Mouse (Mus musculus) layer of hippocampus, adult 11-12 months (tissue): Measurements from ENCODE around the gene Aatk.

Experiments used
- DNase-seq: peaks from one replicate; pipeline ENCODE4 v3.0.0; 2022; ENCODE audit warnings: low spot score

Gene Aatk

DNA sequence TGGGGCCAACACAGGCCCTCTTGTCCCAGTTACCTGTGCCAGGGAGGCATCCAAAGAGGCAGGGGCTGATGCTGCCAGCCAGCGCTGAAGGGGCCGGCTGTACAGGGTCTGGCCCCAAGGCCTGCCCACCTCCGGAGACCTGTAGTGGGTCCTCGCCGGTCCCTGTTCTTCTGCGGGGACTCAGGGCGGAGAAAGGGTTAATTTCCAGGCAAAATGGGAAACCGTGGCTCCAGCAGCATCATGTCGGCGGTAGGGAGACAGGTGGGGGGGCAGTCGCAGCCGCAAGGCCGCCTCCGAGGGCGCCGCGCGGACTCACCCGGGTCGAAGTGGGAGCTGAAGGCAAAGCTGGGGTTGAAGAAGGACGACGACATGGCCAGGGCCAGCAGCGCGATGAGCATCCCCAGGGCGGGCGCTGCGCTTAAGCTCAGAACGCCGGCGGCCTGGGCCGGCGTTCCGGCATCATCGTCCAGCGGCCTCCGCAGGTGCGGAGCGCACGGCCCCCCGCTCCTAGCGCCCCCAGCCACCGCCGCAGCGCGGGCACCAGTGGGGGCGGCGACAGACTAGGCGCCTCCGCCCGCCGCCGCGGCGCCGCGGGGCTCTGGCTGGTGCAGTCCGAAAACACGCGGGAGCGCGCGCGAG is at the start of gene Aatk:
Gene Aatk (minus strand): TSS at position 615 of the 639 bp plus-strand sequence.
- DNase-seq = no peak

DNA sequence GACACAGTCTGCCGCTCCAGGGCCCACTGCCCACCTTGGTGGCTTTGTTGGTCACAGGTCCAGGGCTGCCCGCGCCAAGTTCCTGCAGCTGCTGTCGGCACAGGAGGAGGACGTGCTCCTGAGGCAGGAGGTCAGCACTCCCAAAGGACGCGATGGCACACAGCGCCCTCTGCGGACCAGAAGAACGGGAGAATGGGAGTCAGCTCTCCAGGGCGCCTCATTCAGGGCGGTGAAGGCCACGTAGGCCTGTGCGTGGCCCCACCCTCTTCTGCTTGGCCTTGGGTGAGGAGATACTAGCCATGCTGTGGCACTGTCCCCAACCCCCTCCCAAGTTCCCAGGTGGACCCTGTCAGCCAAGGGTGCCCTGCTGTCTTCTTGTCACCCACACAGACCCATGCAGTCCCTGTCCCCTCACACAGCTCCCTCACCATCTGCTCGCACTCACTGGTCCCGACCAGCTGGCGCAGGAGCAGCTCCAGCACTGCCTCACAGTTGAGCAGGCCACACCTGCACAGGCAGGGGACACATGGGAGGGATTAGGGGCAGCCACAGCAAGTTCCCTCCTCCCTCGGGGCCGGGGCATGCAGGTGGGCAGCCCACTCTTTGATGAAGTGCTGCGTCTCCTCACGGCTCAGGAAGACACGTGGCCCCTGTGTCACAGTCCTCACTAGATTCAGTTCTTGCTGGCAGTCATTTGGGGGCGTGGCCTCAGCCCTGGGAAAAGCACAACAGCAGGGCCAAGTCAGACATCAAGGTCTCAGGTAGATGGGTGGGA is 46.0 kb upstream of the Aatk start:
- DNase-seq = no peak

DNA sequence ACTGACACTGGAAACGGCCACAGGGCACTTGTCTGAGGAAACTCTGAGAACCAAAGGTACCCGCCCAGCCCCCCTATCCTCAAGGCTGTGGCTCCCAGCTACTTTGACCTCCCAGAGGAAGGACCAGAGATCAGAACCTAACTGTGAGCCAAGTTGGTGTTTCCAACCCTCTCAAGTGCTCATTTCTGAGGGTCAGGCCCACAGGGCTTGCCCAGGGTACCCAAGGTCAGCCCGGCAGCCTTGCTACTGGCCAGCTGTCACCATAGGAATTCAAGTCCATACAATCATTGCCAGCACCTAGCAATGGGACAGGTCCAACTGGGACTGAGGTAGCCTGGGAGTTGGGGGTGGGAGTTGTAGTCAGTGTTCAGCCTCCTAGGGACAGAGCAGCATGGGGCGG is 43.7 kb upstream of the Aatk start:
- no peak for DNase-seq

DNA sequence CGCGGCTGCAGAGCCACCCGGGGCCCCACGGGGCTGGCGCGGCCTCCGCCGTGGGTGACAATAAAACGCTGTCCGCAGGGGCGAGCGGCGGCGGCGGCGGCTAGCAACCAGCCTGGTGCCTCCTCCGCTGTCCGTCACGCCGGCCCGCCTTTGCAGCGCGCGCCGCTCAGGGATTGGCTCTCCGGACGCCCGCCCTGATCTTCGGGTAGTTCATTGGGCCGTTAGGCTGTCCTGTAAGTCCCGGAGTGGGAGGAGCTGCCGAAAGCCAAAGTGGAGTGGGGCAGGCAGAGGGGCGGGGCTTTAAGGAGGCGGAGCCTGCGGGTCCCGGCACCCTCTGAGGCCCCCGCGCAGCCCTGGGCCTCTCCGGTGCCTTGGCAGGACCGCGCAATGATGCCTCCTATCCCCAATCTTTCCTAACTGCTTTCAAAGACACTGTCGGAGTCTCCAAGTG is 39.8 kb upstream of the Aatk start, which contains the start of gene Cep131:
Gene Cep131 (minus strand): TSS at position 126 of the 451 bp plus-strand sequence.
- DNase-seq = peak; percentile 98

DNA sequence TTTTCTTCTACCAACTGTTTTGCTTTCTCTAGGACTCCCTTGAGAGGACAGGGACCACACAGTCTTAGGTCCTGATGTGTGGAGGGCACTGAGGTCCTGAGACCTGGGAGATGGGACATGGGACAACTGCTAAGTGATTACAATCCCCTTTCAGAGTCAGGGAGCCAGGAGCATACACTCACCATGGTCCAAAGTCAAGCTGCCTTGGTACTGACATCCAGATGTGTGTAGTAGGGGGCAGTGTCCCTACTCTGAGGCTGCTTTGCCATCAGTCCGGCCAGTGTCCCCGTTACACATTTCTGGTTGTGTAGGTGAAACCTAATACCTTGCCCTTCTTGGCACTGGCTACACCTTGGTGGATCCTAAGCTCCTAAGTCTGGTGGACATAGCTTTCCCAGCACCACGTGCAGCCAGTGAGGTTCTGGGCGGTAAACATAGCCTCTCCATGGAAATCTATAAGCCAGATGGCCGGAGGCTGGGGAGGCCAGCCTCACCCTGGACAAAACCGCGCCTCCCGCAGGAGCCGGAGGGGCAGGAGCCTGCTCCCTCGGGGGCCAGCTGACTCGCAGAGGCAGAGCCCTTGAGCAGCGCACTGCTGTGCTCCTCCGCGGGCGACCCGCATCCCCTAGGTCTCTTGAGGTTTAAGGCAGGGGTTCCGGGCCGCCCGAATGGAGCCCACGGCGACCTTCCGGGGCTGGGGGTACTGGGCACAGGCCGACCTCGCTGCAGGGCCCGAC is 39.1 kb upstream of the Aatk start:
- no peak for DNase-seq

DNA sequence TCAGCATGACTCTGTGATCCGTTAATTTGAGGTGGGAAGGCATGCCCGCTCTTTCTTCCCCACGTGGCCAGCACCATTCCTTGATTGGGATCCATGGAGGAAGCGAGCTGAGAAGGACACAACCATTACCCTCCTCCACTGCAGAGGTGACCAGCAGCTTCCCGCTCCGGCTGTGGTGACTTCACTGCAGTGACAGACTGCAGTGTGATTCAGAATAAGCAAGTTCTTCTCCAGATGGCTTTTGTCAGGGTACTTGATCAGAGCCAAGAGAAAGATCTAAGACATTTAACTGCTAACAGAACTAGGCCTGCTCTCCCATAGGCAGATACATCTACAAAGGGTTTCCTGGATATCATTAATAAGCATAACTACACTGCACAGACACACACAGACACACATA is 33.3 kb upstream of the Aatk start:
- DNase-seq = no peak

DNA sequence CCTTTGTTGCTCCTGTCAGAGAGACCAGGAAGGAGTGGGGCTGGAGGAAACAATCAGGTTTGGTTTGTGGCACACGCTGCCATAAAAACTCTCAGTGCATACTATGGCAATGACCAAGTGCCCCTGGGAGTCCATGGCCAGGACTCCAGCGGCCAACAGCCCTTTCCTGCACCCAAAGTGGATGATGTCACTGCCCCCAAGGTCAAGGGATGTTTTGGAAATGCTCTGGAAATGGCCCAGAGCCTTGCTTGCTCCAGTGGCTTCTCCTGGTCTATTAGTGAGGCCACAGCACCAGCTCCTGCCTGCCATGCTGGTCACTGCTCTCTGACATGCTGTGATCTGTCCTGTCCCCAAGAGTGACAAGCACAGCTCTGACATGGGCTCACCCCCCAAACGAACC is 29.2 kb upstream of the Aatk start:
- no peak for DNase-seq

DNA sequence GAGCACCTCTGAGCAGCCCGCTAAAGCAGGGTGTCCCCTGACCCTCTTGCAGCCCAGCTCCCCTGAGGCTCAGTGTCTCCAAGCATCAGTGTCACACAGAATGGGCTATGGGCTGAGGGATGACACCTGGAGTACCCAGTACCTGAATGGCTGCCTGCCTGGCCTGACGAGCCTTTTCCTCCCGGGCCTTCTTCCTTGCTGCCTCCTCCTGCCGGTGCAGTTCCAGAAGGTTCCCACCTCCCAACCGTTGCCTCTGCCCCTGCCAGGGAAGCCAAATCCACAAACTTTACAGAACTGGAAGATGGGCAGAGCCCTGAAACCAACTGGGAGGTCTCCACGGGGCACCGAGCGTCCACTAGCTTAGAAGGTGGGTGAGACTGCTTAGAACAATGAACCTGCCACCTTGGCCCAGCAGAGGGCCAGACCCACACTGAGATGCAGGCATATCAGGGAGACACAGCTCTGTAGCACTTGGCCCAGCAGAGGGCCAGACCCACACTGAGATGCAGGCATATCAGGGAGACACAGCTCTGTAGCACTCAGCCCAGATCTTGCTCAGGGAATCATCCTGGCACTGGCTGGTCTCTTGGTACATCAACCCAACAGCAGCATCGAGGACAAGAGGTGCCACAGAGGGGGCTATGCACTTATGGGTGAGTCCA is 26.1 kb upstream of the Aatk start:
- DNase-seq = no peak

DNA sequence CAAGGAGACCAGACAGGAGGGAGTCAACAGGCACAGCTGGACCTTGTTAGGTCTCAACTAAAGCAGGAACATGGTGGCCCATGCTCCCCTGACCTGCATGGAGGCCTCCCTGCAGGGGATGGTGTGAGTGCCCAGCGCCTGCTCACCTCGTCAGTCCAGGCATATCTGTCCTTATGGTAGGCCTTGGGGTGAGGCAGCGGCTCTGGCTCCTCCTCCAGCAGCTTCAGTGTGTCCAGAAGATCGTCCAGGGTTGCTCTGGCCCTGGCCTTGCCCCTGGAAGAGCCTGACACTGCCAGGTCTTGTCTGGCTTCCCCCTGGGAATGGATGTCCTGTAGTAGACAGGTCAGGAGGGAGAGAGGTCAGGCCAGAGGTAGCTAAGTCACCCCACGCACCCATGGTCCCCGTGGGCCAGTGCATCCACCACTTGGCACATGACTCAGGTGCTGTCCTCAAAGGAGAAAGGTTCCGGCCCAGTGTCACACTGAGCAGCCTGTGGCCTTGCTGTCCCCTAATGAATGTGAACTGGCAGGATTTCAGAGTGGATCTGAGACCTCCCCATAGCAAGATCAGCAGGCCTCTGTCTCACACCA is 24.9 kb upstream of the Aatk start:
- no peak for DNase-seq

DNA sequence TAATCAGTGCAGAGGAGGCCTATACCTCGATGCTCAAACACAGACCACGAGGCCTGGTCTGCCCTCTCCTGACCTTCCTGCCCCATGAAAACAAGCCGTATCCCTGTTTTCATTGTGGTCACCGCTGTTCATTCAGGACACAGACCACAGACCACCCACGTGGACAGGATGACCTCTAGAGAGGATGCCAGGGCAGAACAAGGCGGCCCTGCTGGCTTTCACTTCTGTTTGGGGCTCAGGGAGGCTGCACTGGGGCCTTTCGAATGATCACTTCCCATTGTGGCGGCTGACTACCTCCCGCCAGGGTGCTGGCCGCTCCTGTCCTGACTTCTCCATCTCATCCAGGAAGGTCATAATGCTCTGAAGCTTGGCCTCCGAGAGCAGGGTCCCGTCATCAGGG is 24.1 kb upstream of the Aatk start:
- DNase-seq = peak; percentile 52

DNA sequence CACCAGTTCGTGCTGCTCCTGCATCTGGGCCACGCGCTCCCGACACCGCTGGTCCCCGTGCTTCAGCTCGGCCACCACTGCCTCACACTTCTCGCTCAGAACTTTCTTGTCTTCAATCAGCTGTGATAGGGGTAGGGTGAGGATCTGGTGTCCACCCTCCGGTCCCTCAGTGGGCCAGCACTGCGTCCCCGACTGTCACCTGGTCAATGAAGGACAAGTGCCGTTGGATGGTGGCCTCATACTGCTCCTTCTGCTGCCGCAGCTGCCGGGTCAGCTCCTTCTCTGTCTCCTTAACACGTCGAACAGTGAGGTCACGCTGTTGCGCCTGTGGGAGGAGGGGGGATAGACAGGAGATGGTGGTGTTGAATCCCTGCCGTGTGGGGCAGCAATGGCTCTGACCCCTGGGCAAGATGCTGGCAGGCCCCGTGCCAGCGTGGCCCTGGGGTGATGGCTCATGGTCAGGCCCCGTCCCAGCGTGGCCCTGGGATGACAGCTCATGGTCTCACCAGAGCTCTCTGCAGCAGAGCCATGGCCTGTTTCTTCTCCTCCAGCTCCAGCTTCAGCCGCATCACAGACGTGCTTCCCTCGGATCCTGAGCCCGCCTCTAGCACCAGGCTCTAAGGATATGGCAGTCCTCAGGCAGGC is 23.4 kb upstream of the Aatk start:
- DNase-seq = no peak

DNA sequence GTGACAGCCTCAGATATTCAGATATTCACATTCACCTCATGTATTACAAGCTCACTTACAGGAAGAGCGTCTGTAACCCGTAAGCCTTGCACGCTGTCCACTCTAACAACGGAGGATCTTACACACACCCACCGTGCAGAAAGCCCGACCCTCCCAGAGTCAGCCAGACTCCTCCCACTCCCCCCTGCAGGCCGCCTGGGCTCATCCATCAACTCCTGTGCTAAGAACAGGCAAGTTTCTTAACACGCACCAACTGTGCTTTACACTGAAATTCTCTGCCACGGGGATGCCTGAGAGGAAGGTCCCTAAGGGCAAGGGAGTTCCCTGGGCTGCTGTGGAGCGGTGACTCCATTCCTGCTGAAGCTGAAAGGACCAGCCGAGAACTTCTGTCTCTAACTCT is 22.3 kb upstream of the Aatk start:
- DNase-seq = no peak

DNA sequence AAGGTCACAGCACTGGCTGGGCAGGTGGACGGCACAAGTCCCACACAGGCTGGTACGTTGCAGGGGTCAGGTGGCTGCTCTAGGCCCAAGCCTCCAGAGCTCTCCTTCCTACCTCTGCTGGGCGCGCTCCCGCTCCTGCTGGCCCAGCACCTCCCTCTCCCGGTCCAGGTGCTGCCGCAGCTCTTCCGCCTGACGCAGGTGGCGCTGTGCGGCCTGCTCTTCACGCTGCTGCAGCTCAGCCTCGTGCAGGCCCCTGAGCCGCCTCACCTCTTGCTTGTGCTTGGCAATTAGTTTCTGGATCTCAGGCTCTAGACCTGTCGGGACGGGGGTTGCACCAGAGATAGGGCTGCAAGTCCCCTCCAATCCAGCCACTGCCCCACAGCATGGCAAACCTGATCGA is 20.9 kb upstream of the Aatk start:
- no peak for DNase-seq

DNA sequence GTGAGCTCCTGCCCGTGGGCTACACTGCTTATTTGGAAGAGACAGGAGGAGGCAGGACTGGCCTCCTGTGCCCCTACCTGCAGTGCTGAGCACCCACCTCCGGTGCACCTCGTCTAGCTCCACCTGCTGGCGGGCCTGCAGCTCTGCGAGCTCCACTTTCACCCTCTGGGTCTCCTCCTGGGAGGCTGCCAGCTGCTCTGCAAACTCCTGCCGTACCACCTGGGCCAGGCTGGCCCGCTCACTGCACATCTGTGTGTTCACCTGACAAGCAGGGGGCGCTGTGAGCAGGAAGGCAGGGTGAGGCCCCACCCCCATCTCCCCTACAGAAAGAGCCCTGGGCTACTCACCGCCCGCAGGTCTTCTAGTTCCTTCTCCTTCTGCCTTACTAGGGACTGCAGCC is 18.3 kb upstream of the Aatk start:
- DNase-seq = peak; percentile 62

DNA sequence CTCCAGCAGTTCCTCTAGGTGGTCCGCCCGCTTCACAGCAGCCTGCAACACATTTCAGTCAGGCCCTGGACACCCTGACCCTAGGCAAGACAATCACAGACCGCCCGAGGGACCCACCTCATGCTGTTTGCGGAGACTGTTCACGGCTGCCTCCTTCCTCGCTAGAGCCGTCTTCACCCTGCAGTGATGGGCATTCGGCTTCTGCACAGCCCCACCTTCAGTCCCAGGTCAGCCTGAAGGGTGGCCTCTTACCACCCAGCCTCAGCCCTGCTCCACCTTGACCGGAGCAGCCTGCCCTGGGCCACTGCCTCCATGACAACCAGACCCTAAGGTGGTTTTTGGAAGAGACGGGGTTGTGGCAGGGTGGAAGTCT is 17.7 kb upstream of the Aatk start:
- DNase-seq = no peak

DNA sequence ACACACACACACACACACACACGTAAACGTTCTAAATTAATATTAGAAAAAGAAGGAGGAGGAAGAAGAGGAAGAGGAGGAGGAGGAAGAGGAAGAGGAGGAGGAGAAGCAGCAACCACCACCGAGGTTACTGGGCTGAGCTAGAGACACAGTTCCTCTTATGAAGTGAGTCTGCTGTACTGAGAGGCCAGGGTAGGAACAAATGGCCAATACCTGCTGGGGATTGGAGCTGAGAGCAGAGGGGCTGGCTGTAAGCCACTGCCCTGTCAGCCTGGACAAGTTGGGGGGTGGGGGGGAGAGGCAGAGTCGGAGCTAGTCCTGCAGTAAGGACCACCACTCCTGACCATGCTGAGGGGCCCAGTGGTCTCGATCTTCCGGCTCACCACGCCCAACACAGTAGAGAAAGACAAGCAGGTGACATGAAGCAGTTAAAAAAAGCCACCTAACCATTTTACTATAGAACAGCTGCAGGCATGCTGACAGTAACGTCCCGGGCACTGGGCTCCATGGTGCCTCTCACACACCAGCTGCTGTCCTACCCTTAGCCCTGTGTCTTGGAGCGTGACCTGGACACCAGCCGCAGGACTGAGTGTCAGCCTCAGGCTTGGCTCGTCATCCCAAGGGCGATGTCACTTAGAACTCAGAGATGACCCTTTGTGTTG is 17.2 kb upstream of the Aatk start:
- DNase-seq = no peak

DNA sequence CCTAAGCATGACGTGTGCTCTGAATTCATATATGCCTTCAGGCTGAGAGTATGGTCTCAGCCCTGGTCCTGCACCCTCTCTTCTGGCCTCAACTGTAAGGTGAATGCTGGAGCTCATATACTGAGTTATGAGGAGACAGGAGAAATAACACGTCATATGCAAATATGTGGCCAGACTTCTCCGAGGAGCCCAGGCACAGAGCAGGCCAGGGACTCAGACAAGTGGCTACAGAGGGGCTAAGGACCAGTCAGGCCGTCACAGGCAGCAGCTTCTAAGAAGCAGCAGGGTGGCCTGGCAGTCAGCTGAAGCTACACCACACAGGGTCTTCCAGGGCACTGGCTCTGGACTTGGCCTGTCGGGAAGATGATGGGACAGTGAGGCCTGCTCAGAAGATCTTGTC is 16.4 kb upstream of the Aatk start:
- no peak for DNase-seq

DNA sequence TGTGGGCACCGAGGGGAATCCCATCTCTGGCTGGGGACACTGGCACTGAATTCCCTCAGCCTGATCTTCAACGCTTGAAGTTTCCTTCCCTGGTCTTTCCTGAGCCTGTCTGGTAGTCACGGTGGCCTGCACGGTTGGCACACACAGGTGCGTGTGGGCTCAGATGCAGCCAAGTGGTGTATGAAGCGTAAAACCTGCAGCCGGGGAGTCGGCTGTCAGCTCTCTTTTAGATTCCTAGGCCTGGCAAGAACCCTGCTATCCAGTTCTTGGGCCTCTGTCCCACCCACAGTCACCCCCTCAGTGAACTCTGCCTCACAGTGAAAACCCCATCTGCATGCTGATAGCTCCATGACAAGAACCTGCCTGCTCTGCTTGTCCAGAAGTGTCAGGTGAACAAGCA is 13.7 kb upstream of the Aatk start:
- no peak for DNase-seq

DNA sequence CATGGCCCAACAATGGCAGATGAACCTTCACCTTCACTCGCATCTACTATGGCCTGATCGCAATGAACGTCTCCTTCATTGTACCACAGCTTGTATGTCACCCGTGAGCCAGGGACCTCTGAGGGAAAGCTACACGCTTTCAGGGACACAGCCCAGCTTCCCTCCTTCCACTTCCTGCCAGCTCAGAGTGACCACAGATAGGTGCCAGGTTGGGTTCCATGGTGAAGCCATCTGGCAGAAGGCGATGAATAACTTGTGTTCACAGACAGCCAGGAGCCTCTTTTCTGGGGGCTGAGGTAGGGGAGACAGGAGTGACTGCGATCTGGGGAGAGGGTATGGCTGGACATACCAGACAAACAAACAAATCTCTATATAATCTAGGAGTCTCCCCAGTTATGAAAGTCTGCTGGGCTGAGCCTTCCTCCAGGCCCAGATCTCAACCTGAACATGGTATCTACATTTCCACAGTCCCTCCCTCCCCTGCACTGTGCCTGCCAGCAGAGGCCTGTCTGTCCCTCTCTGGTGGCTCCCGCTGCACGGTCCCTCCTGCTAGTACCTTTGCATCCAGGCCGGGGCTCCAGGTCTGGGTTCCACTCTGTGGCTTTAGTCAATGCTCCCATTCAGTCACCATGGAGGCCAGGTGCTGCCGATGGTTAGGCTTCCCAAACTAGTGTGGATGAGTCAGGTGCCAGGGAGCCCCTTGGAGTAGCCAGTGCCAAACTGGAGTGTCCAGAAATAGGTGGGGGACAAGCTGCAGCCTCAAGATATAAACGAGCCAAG is 9.2 kb upstream of the Aatk start:
- DNase-seq = no peak

DNA sequence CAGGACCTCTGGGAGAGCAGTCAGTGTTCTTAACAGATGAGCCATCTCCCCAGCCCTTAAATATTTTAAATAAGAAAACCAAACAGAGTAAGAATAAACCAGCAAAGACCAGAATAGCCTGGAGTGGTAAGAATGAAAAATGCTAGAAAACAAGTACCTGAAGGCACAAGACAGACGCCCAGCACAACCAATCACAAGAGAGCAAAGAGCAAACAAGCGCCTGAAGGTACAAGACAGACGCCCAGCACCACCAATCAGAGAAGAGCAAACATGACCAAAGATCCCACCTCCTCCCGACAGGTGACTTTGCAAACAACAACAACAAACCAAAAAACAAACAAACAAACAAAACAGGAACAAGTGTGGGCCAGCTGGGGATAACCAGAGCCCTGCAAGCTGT is 6.9 kb upstream of the Aatk start:
- no peak for DNase-seq
